Mouse (Mus musculus) MEL (cell line): ENCODE results near the gene Mcur1.

Experiments
- EP300 ChIP-seq, 2 experiments: IDR thresholded peaks; 2 replicates each; pipeline ENCODE4 v1.6.1; 2011; ENCODE audit warnings: improper control_type of control experiment in 2 of 2, low read length in 2 of 2, low read depth in 1 of 2, mild to moderate bottlenecking in 1 of 2
- JUND ChIP-seq: IDR thresholded peaks from 2 replicates; pipeline ENCODE4 v1.6.1; 2011; ENCODE audit warnings: low read depth, mild to moderate bottlenecking, improper control_type of control experiment, low read length
- MXI1 ChIP-seq: IDR thresholded peaks from 2 replicates; pipeline ENCODE4 v1.6.1; 2011; ENCODE audit warnings: mild to moderate bottlenecking, low read depth, low read length, improper control_type of control experiment

GRCm38 (mm10) chr13:43495645-43496044 is 64.3 kb downstream of the Mcur1 start:
- no peak for TF ChIP-seq EP300 (IDR thresholded peaks at IDR 0.05; ENCODE audit: low read depth in 1 of 2, low read length in 2 of 2)
- TF ChIP-seq JUND: no peak
- no peak for TF ChIP-seq MXI1
